Mouse (Mus musculus) frontal cortex, postnatal 14 days (tissue): ENCODE results near the gene Kcnh2.

Experiments
- DNase-seq, 2 experiments: peaks; one replicate each; pipeline ENCODE4 v3.0.0; 2022; ENCODE audit warnings: low spot score in 2 of 2

Gene Kcnh2

GRCm38 (mm10) chr5:24378700-24379099 lies 27.3 kb upstream of the Kcnh2 start:
- no peak for DNase-seq

- DNase-seq, result no peak
Observed at GRCm38 (mm10) chr5:24374666-24375328, 23.4 kb upstream of the Kcnh2 start.

GRCm38 (mm10) chr5:24374216-24374615 lies 22.8 kb upstream of the Kcnh2 start:
- no peak for DNase-seq

- DNase-seq, result no peak
Observed at GRCm38 (mm10) chr5:24373807-24374206, 22.4 kb upstream of the Kcnh2 start.

GRCm38 (mm10) chr5:24369767-24370166 lies 18.4 kb upstream of the Kcnh2 start:
- DNase-seq, result no peak

- DNase-seq, result no peak
Observed at GRCm38 (mm10) chr5:24366426-24366825, 15.0 kb upstream of the Kcnh2 start.

- no peak for DNase-seq
Observed at GRCm38 (mm10) chr5:24365528-24365927, 14.1 kb upstream of the Kcnh2 start.

- no peak for DNase-seq
Observed at GRCm38 (mm10) chr5:24364963-24365362, 13.6 kb upstream of the Kcnh2 start.

GRCm38 (mm10) chr5:24364508-24364907 lies 13.1 kb upstream of the Kcnh2 start, which contains the start of gene Nos3:
Gene Nos3 (plus strand): TSS chr5:24364810.
- no peak for DNase-seq

- DNase-seq, result no peak
Observed at GRCm38 (mm10) chr5:24364061-24364460, 12.7 kb upstream of the Kcnh2 start.

- no peak for DNase-seq
Observed at GRCm38 (mm10) chr5:24363467-24363866, 12.1 kb upstream of the Kcnh2 start.

GRCm38 (mm10) chr5:24360792-24361454 lies 9.5 kb upstream of the Kcnh2 start:
- peak; percentile 72 to 86 for DNase-seq

- DNase-seq, result no peak
Observed at GRCm38 (mm10) chr5:24357461-24357860, 6.1 kb upstream of the Kcnh2 start.

- no peak for DNase-seq
Observed at GRCm38 (mm10) chr5:24356764-24357163, 5.4 kb upstream of the Kcnh2 start.

- DNase-seq, result no peak
Observed at GRCm38 (mm10) chr5:24353327-24353726, 1.9 kb upstream of the Kcnh2 start.

GRCm38 (mm10) chr5:24352251-24352859 lies 951 bp upstream of the Kcnh2 start:
- DNase-seq, result no peak

- DNase-seq, result peak; percentile 71 to 81
Observed at GRCm38 (mm10) chr5:24351701-24352171, 332 bp upstream of the Kcnh2 start.

GRCm38 (mm10) chr5:24350531-24351250 lies 713 bp downstream of the Kcnh2 start:
- DNase-seq, result no peak

- no peak for DNase-seq
Observed at GRCm38 (mm10) chr5:24350073-24350472, 1.3 kb downstream of the Kcnh2 start.

- DNase-seq, result no peak
Observed at GRCm38 (mm10) chr5:24348546-24348945, 2.9 kb downstream of the Kcnh2 start.

- DNase-seq, result peak in 1 of 2 experiments; percentile 63
Observed at GRCm38 (mm10) chr5:24348128-24348527, 3.3 kb downstream of the Kcnh2 start.

GRCm38 (mm10) chr5:24347186-24347875 lies 4.1 kb downstream of the Kcnh2 start:
- no peak for DNase-seq
